Mouse (Mus musculus): ENCODE measurements at regions not wholly inside any gene's neighbourhood (a gene's known extent, or its start where the extent isn't known, plus 50 kb on each side); places are given as distances from the start of the nearest gene placed in this dataset.

GRCm38 (mm10) chr3:61294855-61295254 lies 66.6 kb upstream of the Rap2b start:
- TF ChIP-seq CTCF (IDR thresholded peaks at IDR 0.05; ENCODE audit: control insufficient read depth, insufficient read depth, insufficient read length) (no peak), MAX (IDR thresholded peaks at IDR 0.05) (no peak), CEBPB (IDR thresholded peaks at IDR 0.05; ENCODE audit: low read depth) (peak; percentile 39), MYOD1 (IDR thresholded peaks at IDR 0.05; ENCODE audit: control insufficient read depth, insufficient read length, low read depth) (no peak), USF1 (IDR thresholded peaks at IDR 0.05; ENCODE audit: low read depth) (no peak)
